Mouse (Mus musculus): ENCODE results near the gene Znrf2.

Gene Znrf2

GRCm38 (mm10) chr6:54914977-54915376 is 98.3 kb downstream of the Znrf2 start:
- no peak for DNase-seq (ENCODE audit: low spot score in 2 of 2)

- no peak for DNase-seq (ENCODE audit: low spot score in 2 of 2)
These were observed 99.4 kb downstream of the Znrf2 start for GRCm38 (mm10) chr6:54916163-54916562.

GRCm38 (mm10) chr6:54916941-54917340 is 100.2 kb downstream of the Znrf2 start:
- no peak for DNase-seq (ENCODE audit: low spot score in 2 of 2)

- DNase-seq (ENCODE audit: low spot score in 2 of 2): peak; percentile 46 to 73
These were observed 100.8 kb downstream of the Znrf2 start for GRCm38 (mm10) chr6:54917523-54917922.

GRCm38 (mm10) chr6:54918521-54918920 is 101.8 kb downstream of the Znrf2 start:
- no peak for DNase-seq (ENCODE audit: low spot score in 2 of 2)

- no peak for DNase-seq (ENCODE audit: low spot score in 2 of 2)
These were observed 107.8 kb downstream of the Znrf2 start for GRCm38 (mm10) chr6:54924538-54924937.

GRCm38 (mm10) chr6:54925736-54926440 is 109.2 kb downstream of the Znrf2 start:
- DNase-seq (ENCODE audit: low spot score in 2 of 2): no peak

GRCm38 (mm10) chr6:54926899-54927298 is 110.2 kb downstream of the Znrf2 start:
- DNase-seq (ENCODE audit: low spot score in 2 of 2): no peak

- DNase-seq (ENCODE audit: low spot score in 2 of 2): no peak
These were observed 111.2 kb downstream of the Znrf2 start for GRCm38 (mm10) chr6:54927946-54928345.

- DNase-seq (ENCODE audit: low spot score in 2 of 2): no peak
These were observed 114.9 kb downstream of the Znrf2 start for GRCm38 (mm10) chr6:54931641-54932040.

- no peak for DNase-seq (ENCODE audit: low spot score in 2 of 2)
These were observed 115.8 kb downstream of the Znrf2 start for GRCm38 (mm10) chr6:54932526-54932925.

- DNase-seq (ENCODE audit: low spot score in 2 of 2): no peak
These were observed 116.5 kb downstream of the Znrf2 start for GRCm38 (mm10) chr6:54933216-54933615.

- peak; percentile 41 to 57 for DNase-seq (ENCODE audit: low spot score in 2 of 2)
These were observed 117.2 kb downstream of the Znrf2 start for GRCm38 (mm10) chr6:54933866-54934265.

GRCm38 (mm10) chr6:54934313-54934712 is 117.6 kb downstream of the Znrf2 start:
- no peak for DNase-seq (ENCODE audit: low spot score in 2 of 2)

- no peak for DNase-seq (ENCODE audit: low spot score in 2 of 2)
These were observed 118.2 kb downstream of the Znrf2 start for GRCm38 (mm10) chr6:54934930-54935329.

- no peak for DNase-seq (ENCODE audit: low spot score in 2 of 2)
These were observed 119.8 kb downstream of the Znrf2 start for GRCm38 (mm10) chr6:54936496-54936895.

- DNase-seq (ENCODE audit: low spot score in 2 of 2): peak; percentile 87
These were observed 122.9 kb downstream of the Znrf2 start for GRCm38 (mm10) chr6:54939631-54940030.

- no peak for DNase-seq (ENCODE audit: low spot score in 2 of 2)
These were observed 123.4 kb downstream of the Znrf2 start for GRCm38 (mm10) chr6:54940126-54940525.

- DNase-seq (ENCODE audit: low spot score in 2 of 2): no peak
These were observed 124.4 kb downstream of the Znrf2 start for GRCm38 (mm10) chr6:54941149-54941548.

All from heart, adult 9 months (tissue).